Mouse (Mus musculus) c-Kit-positive CD71-positive TER-119-positive erythroid progenitor cells, embryonic 14.5 days (primary cell): ENCODE data around the gene Dscam.

Experiments used
- DNase-seq: peaks from one replicate; pipeline ENCODE4 v3.0.0-alpha.2; 2013; ENCODE audit warnings: low spot score

Gene Dscam

GRCm38 (mm10) chr16:96943648-96944047 is 226.9 kb downstream of the Dscam start:
- DNase-seq = no peak

- no peak for DNase-seq
These were observed 235.8 kb downstream of the Dscam start for GRCm38 (mm10) chr16:96934795-96935194.

- DNase-seq = no peak
These were observed 238.3 kb downstream of the Dscam start for GRCm38 (mm10) chr16:96932211-96932610.

DNA sequence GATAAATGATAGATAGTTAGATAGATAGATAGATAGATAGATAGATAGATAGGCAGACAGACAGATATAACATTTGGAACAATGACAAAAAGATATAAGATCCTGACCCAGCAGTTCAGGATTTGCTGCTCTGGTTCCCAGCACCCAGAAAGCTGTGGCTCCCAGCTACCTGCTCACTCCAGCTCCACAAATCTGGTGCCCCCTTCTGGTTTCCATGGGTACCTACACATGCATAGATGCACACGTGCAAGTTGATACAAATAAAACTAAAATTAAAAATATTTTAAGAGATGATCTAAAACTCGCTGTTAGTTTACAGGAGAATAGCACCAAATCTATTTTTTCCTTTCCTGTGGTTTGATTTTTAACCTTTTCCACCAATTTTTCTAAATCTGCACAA is 238.8 kb downstream of the Dscam start:
- no peak for DNase-seq

- no peak for DNase-seq
These were observed 242.5 kb downstream of the Dscam start for GRCm38 (mm10) chr16:96928011-96928410.

- no peak for DNase-seq
These were observed 243.1 kb downstream of the Dscam start for GRCm38 (mm10) chr16:96927408-96927807.

DNA sequence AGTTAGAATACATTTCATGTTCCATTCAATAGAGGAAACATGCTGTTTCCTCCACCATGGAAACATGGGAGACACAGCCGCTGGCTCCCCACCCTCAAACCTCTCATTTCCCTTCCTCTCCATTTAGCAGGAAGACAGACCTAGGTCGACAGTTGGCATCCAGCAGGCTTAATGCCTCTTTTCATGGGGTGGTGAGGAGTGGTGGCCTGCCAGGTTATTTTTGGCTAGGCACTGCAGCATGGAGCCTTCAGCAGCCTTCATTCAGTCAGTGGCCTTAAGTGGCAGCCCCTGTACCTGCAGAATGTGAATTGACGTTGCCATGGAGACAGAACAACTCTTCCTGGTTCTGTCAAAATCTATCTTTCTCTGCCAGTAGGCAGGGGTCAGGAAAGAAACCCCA is 243.6 kb downstream of the Dscam start:
- DNase-seq = no peak

- no peak for DNase-seq
These were observed 246.6 kb downstream of the Dscam start for GRCm38 (mm10) chr16:96923941-96924340.

- no peak for DNase-seq
These were observed 256.1 kb downstream of the Dscam start for GRCm38 (mm10) chr16:96914495-96914894.

- no peak for DNase-seq
These were observed 257.7 kb downstream of the Dscam start for GRCm38 (mm10) chr16:96912836-96913235.

GRCm38 (mm10) chr16:96912103-96912502 is 258.4 kb downstream of the Dscam start:
- DNase-seq = no peak

- no peak for DNase-seq
These were observed 260.0 kb downstream of the Dscam start for GRCm38 (mm10) chr16:96910405-96911164.

GRCm38 (mm10) chr16:96907818-96908217 is 262.7 kb downstream of the Dscam start:
- DNase-seq = no peak

- no peak for DNase-seq
These were observed 263.5 kb downstream of the Dscam start for GRCm38 (mm10) chr16:96907081-96907480.

GRCm38 (mm10) chr16:96906630-96907029 is 263.9 kb downstream of the Dscam start:
- peak; percentile 81 for DNase-seq

GRCm38 (mm10) chr16:96904761-96905160 is 265.8 kb downstream of the Dscam start:
- no peak for DNase-seq

DNA sequence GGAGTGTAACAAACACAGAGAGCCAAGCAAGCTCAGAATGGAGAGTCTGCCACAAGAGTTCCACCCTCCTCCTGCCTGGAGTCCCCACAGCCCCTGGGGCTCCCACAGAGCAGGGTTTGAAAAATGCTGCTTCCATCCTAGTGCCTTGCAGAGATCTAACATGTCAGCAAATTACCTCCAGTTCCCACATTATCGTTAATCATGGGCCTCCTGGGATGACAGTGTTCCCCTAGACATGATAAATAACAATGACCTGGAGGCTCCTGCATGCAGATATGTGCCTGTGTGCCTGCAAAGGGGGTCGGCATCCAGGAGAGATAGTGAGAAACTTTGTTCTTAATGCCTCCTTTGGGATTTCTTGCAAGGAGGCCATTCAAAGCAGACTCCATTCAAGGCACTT is 266.2 kb downstream of the Dscam start:
- no peak for DNase-seq

DNA sequence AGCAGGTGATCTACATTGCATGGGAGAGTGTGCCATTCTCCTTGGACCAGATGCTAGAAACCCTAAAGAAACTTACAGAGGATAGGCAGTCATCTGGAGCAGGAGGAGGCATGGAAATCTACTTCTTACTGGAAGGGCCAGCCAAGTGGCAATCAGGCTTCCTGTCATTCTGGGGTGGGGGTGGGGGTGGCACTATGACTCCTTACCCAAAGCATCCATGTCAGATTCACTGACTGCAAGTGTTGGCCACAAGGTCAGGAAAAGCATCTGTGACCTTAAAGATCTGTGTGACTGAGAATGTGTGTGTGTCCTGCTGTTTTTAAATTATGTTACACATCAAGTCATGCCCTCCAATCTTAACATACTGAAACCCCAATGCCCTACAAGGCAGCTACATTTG is 268.0 kb downstream of the Dscam start:
- DNase-seq = no peak

- no peak for DNase-seq
These were observed 269.1 kb downstream of the Dscam start for GRCm38 (mm10) chr16:96901234-96902014.

DNA sequence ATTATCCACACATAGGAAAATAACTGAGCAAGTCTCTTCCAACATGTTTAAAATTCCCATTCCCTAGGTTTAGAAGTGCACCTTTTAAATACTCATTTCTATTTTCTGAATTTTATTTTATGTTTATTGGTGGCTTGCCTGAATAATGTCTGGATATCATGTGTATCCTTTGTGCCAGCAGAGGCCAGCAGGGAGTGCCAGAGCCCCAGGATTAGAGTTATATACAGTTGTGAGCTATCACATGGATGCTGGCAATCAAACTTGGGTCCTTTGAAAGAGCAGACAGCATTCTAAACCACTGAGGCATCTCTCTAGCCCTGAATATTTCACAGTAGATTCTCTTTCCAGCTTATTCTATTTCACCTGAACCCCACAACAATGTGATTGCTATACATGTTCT is 271.2 kb downstream of the Dscam start:
- no peak for DNase-seq

DNA sequence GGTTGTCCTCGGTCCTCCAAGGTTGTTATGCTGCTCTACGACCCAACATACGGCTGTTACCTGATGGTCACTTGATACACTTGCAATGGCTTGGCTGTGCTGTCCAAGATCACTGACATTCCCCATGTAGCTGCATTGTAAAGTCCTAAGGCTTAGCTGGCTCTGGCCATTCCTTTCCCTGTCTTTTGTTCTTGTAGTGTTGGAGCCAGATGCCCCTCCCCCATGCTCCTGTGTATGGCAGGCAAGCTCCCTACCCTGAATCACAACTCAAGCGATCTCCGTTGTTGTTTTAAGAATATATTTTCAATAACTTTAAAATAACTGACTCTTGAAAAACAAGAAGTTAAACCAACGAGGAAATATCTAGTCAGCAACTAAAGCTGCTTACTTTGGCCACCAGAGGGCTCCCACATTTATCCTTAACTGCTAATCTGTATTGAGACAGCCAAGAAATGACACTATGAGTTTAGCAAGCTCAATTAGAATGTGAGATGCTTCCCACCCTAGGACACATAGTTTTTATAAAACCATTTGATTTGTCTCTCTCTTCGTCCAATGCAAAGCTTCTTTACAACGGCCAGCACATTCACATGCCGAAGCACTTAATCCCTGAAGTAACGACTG is 273.9 kb downstream of the Dscam start:
- peak; percentile 50 for DNase-seq

DNA sequence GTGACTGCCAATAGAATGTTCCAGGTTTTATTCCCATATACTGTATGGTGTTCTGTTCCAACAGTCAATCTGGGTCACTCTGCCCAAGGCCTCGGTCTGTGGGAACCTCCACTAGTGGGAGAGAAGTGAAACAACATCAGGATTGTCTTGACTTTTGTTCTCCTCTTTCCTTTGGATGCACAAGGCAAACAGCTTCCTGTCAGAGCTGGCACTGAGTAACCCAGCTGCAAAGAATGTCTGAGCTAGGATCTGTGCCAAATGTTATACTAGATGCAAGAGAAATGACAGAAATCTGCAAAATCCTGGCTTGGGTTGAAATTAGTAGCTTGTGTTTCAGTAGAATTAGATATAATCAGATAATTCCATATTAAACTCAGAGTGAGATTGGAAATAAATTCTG is 282.5 kb downstream of the Dscam start:
- DNase-seq = no peak

GRCm38 (mm10) chr16:96885817-96886216 is 284.7 kb downstream of the Dscam start:
- no peak for DNase-seq
